Mouse (Mus musculus): Measurements from ENCODE around the gene Arf4.

The Arf4 gene

GRCm38 (mm10) chr14:26637851-26638707, at the start of gene Arf4:
Gene Arf4, plus strand, starts transcription at chr14:26638074.
- in situ Hi-C loops (cut with MboI; ENCODE audit: unreplicated experiment in 2 of 2), result loop anchor here in 1 of 2 experiments (5.0 to 25.0 kb wide), 2 partner anchors 106 to 724 kb away; partner anchors contain the start of gene Slmap

DNA sequence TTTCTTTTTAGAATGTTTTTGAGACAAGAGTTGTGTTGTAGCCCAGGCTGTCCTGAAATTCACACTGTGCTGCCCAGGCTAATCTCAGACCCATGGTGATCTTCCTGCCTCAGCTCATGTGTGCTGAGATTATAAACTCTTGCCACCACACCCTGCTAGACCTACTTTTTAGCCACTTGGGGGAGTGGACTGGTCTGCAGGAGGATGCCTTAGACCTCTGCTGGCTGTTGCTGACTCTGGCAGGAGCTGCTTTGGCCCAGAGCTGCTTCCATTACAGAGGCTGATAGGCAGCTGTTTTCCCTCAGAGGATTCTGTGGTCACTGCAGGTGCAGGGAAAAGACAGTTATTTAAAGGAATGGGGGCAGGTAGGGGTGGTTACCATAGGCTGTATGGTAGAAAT, 46.5 kb upstream of the Arf4 start:
- in situ Hi-C loops (cut with MboI; ENCODE audit: unreplicated experiment in 2 of 2), result no loop called here

DNA sequence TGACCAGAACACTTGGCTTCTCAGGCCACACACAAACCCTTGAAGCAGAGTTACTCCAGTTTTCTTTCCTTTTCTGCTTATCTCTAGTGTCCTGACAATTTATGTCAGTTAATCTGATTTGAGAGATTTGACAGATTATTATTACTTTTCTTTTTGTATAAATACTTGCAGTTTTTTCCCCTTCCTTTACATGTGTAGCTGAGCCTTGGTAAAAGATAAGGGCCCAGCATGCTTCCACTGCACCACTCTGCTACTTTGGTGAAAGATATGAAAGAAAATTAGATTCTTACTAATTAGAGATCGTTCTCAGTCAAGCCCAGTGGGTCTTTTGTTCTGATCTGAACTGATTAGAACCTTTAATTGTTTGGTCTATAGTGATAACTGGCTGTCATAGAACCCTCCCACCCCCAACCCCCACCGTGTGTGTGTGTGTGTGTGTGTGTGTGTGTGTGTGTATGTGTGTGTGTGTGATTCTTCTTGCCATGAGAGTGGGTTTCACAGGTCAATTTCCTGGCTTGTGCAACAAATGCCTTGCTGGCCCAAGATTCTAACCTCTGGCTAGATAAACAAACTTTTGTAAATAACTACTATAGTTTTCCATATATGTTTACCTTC, 44.5 kb upstream of the Arf4 start:
- in situ Hi-C loops (cut with MboI; ENCODE audit: unreplicated experiment in 2 of 2), result no loop called here

GRCm38 (mm10) chr14:26595167-26595566, 42.7 kb upstream of the Arf4 start:
- in situ Hi-C loops (cut with MboI; ENCODE audit: unreplicated experiment in 2 of 2), result no loop called here

GRCm38 (mm10) chr14:26595695-26596365, 42.0 kb upstream of the Arf4 start:
- in situ Hi-C loops (cut with MboI; ENCODE audit: unreplicated experiment in 2 of 2), result no loop called here

GRCm38 (mm10) chr14:26605354-26605753, 32.5 kb upstream of the Arf4 start:
- in situ Hi-C loops (cut with MboI; ENCODE audit: unreplicated experiment in 2 of 2), result loop anchor here in 1 of 2 experiments (10.0 kb wide), 1 partner anchor 111 kb away; no protein-coding TSS in a partner anchor

DNA sequence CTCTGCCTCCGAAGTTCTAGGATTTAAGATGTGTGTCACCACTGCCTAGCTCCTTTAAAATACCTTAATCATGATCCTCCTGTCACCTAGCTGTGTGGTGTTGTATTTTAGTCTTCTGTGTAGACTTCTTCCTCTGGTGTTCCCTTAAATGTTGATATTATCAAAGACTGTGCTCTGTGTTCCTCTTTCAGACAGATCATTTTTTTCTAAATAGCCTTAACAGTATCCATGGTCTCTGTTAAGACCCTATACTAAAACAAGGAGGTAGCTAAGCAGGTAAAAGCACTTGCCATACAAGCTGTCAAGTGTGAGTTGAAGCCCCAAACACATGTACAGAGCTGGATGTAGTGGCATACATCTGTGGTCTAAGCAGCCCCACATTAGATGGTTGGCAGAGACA, 28.2 kb upstream of the Arf4 start:
- in situ Hi-C loops (cut with MboI; ENCODE audit: unreplicated experiment in 2 of 2), result loop anchor here in 1 of 2 experiments (10.0 kb wide), 1 partner anchor 115 kb away; no protein-coding TSS in a partner anchor

GRCm38 (mm10) chr14:26610689-26611088, 27.2 kb upstream of the Arf4 start:
- in situ Hi-C loops (cut with MboI; ENCODE audit: unreplicated experiment in 2 of 2), result no loop called here

DNA sequence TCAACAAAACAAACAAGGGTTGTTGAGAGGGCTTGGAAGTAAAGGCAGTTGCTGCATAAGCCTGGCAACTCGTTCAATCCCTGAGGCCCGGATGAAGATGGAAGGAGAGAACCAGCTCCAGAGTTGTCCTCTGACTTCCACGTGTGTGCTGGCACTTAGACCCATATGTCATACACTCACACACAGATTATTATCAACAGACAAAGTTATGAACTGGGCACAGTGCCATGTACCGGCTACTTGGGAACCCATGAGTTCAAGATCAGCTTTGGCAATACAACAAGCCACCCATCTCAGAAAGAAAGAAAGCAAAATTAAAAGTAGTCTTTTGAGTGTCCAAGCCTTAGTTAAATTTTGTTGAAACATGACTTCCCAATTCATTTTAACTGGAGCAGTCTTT, 12.6 kb upstream of the Arf4 start:
- in situ Hi-C loops (cut with MboI; ENCODE audit: unreplicated experiment in 2 of 2), result loop anchor here in 1 of 2 experiments (5.0 to 25.0 kb wide), 2 partner anchors 43 to 737 kb away; no protein-coding TSS in a partner anchor

GRCm38 (mm10) chr14:26626605-26627140, 11.2 kb upstream of the Arf4 start:
- in situ Hi-C loops (cut with MboI; ENCODE audit: unreplicated experiment in 2 of 2), result loop anchor here in 1 of 2 experiments (5.0 to 25.0 kb wide), 2 partner anchors 44 to 736 kb away; no protein-coding TSS in a partner anchor

DNA sequence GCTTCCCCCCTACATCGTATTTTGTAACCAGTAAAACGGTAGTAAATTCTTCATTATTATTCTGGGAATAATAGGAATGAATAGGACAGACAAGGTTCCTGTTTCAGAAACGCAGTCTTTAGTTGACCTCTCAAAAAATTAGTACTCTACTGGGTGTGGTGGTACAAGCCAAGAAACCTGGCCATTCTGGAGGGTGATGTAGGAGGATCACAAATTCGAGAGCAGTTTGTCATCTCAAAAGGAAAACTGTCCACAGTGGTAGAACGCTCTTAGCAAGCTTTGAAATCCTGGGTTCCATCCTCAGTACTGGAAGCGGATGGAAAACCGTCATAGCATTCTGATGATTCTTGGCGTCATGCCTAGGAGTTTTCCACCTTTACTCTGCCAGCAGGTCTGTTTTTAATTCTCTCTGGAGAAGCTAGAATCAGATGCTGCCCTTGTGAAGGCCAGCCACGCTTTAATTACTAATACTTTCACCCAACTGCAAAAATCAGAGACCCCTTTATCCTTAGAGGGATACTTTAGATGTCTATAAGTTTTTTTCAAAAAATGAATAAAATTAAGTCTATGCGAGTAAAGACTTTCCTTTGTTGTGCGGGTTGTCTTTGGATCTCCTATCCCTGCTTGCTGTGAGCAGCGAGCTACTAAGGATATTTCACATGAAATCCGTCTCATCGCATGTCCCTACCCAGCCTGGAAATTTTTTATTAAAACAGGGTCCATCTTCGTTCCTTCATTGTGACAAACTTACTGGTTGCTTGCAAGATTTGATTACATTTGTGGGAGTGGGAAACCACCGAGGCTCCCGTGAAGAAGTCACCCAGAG, 636 bp upstream of the Arf4 start:
- in situ Hi-C loops (cut with MboI; ENCODE audit: unreplicated experiment in 2 of 2), result loop anchor here in 1 of 2 experiments (5.0 to 25.0 kb wide), 2 partner anchors 105 to 725 kb away; partner anchors contain the start of gene Slmap

DNA sequence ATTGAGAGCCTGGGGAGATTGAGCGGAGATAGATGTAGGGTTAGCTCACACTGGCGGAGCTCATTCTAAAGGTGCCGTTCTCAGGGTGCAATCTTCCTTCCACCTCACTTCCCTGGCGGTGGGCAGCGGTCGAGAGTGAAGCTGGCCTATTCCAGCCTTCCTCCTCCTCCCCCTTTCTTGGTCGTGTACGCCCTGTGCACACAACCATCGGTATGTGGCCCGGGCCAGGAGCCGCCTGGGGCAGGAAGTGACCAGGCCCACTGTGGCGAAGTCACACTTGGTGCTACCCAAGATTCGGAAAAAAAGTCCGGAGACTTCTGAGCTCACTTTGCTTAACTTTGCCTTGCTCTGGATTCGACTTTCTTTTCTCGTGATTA, 822 bp downstream of the Arf4 start:
- in situ Hi-C loops (cut with MboI; ENCODE audit: unreplicated experiment in 2 of 2), result loop anchor here in 1 of 2 experiments (5.0 to 25.0 kb wide), 2 partner anchors 106 to 724 kb away; partner anchors contain the start of gene Slmap

GRCm38 (mm10) chr14:26639251-26639650, 1.4 kb downstream of the Arf4 start:
- in situ Hi-C loops (cut with MboI; ENCODE audit: unreplicated experiment in 2 of 2), result loop anchor here in 1 of 2 experiments (5.0 to 25.0 kb wide), 2 partner anchors 107 to 723 kb away; partner anchors contain the start of gene Slmap

DNA sequence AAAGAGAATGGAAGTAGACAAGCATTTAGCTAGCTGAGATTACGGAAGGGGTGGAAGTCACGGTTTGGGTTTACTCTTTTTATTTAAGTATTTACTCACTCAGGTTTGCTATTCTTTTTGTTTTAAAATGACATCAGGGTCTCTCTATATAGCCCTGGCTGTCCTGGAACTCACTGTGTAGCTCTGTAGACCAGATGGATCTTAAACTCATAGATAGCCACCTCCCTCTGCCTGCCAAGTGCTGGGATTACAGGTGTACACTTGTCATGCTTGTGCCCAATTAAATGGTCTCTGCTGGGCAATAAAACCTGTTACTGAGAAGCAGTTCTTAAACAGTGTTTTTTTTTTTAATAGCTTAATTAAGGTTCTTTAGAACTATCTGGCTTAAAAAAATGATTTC, 2.1 kb downstream of the Arf4 start:
- in situ Hi-C loops (cut with MboI; ENCODE audit: unreplicated experiment in 2 of 2), result loop anchor here (5.0 to 25.0 kb wide), 3 partner anchors 108 to 722 kb away; partner anchors contain the start of gene Slmap (in 1 of the 2)

GRCm38 (mm10) chr14:26643006-26643624, 5.2 kb downstream of the Arf4 start:
- in situ Hi-C loops (cut with MboI; ENCODE audit: unreplicated experiment in 2 of 2), result loop anchor here (10.0 to 25.0 kb wide), 2 partner anchors 148 to 719 kb away; no protein-coding TSS in a partner anchor

DNA sequence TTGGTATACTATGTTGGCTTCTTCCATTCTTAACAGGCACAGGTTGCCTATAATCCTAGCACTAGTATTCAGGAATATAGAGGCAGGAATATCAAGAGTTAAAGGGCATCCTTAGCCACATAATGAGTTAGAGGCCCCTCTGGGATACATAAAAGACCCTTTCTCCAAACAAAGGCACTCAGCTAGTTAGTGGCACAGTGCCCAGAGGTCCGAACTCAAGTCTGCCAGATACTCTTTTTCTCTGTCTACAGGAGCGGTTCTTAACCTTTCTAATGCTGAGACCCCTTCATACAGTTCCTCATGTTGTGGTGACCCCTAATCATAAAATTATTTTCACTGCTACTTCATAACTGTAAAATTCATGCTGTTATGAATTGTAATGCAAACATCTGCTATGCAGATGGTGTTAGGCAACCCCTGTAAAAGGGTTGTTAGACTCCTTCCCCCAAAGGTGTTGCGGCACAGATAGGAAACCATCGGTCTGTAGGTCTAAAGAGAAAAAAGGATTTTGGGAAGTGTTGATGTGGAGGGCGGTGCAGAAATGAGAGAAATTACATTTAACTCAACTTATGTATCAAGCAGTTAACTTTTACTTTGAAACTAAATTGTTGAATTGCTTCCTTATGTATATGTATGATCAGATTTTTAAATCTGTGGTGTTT, 8.2 kb downstream of the Arf4 start:
- in situ Hi-C loops (cut with MboI; ENCODE audit: unreplicated experiment in 2 of 2), result loop anchor here (10.0 to 25.0 kb wide), 2 partner anchors 151 to 716 kb away; no protein-coding TSS in a partner anchor

DNA sequence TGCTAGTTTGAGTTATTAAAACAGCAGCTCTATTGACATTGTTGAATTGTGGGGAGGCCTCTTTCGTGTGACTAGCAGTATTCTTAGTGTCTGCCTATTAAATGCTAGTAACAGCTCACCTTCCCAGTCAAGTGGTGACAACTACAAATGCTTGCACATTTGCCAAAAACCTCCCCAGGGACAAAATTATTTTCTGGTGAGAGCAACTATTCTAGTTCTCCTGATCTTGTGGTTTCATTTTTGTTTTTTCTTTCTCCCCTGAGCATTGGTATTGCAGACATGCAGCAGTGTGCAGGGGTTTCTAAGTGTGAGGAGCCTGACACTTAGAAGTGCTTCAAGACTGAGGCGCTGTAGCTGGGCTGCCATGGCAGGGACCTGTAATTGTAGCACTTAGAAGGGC, 9.9 kb downstream of the Arf4 start:
- in situ Hi-C loops (cut with MboI; ENCODE audit: unreplicated experiment in 2 of 2), result loop anchor here (10.0 to 25.0 kb wide), 2 partner anchors 153 to 714 kb away; no protein-coding TSS in a partner anchor

GRCm38 (mm10) chr14:26651901-26652300, 14.0 kb downstream of the Arf4 start:
- in situ Hi-C loops (cut with MboI; ENCODE audit: unreplicated experiment in 2 of 2), result loop anchor here (5.0 to 10.0 kb wide), 2 partner anchors 160 to 373 kb away; no protein-coding TSS in a partner anchor
